Mouse (Mus musculus): ENCODE data around the gene Kcnrg. TPM values are rescaled to one million over a fixed set of nuclear protein-coding genes. Genes with fewer than 3 reads are reported as not detected.
A peak's percentile ranks its signal among the peaks of the same experiment; 100 is the strongest.
"Not testable (repeated sequence)": the region's sequence is repeated elsewhere in the genome, so short reads cannot be mapped to it uniquely, and the experiment has no call there.

The Kcnrg gene
- polyA plus RNA-seq, 1 experiment from 2014 or later, result 0.81 TPM

- H3K27me3 ChIP-seq (ENCODE audit: control insufficient read depth, insufficient read depth, low read length), result no peaks in the 10 kb centered on the region
- no peaks in the 10 kb centered on the region for H3K4me1 ChIP-seq (ENCODE audit: control insufficient read depth, insufficient read depth, low read length)
- H3K27ac ChIP-seq (ENCODE audit: low read length), result no peak overlapping the region
- H3K9me3 ChIP-seq (replicated peaks; ENCODE audit: control insufficient read depth, low read length), result no peaks in the 10 kb centered on the region
- H3K9ac ChIP-seq (ENCODE audit: low read length), result no peak overlapping the region
- no peak overlapping the region for H3K4me3 ChIP-seq (replicated peaks; ENCODE audit: low read length)
- H3K36me3 ChIP-seq (ENCODE audit: control insufficient read depth, insufficient read depth, low read length), result no peaks in the 10 kb centered on the region
- WGBS, result 77% methylated on average over 4 of the region's 4 CpGs
- no peak overlapping the region for H3K4me2 ChIP-seq (ENCODE audit: low read depth, low read length)
- no peak for ATAC-seq (ENCODE audit: insufficient read depth, low FRiP score)
These were observed 17.8 kb upstream of the Kcnrg start for GRCm38 (mm10) chr14:61589288-61590065.

GRCm38 (mm10) chr14:61596719-61597426 is 10.4 kb upstream of the Kcnrg start:
- H3K27me3 ChIP-seq (ENCODE audit: control insufficient read depth, insufficient read depth, low read length), result no peaks in the 10 kb centered on the region
- WGBS, result 71% methylated on average over 9 of the region's 9 CpGs
- no peak overlapping the region for H3K4me2 ChIP-seq (ENCODE audit: low read depth, low read length)
- H3K36me3 ChIP-seq (ENCODE audit: control insufficient read depth, insufficient read depth, low read length), result no peaks in the 10 kb centered on the region
- no peaks in the 10 kb centered on the region for H3K9me3 ChIP-seq (replicated peaks; ENCODE audit: control insufficient read depth, low read length)
- H3K27ac ChIP-seq (ENCODE audit: low read length), result peak overlapping the region; percentile 86
- no peak overlapping the region for H3K9ac ChIP-seq (ENCODE audit: low read length)
- H3K4me1 ChIP-seq (ENCODE audit: control insufficient read depth, insufficient read depth, low read length), result peaks cover 8% of the 10 kb centered on the region
- ATAC-seq (ENCODE audit: insufficient read depth, low FRiP score), result peak; percentile 41; the same call in 1 of the 2 replicates
- no peak overlapping the region for H3K4me3 ChIP-seq (replicated peaks; ENCODE audit: low read length)

GRCm38 (mm10) chr14:61597968-61598367 is 9.3 kb upstream of the Kcnrg start, which contains the start of gene Trim13:
TSS of gene Trim13 (plus strand) at chr14:61598247.
- 48% methylated on average over 5 of the region's 5 CpGs for WGBS
- peak within 1 kb of the TSS; percentile 86 for H3K27ac ChIP-seq (ENCODE audit: low read length)
- peak within 1 kb of the TSS; percentile 86 for H3K4me3 ChIP-seq (replicated peaks; ENCODE audit: low read length)
- H3K36me3 ChIP-seq (ENCODE audit: control insufficient read depth, insufficient read depth, low read length), result no peaks in the 10 kb centered on the region
- peak within 1 kb of the TSS; percentile 93 for H3K9ac ChIP-seq (ENCODE audit: low read length)
- ATAC-seq (ENCODE audit: insufficient read depth, low FRiP score), result no peak
- no peaks in the 10 kb centered on the region for H3K27me3 ChIP-seq (ENCODE audit: control insufficient read depth, insufficient read depth, low read length)
- peaks cover 10% of the 10 kb centered on the region for H3K4me1 ChIP-seq (ENCODE audit: control insufficient read depth, insufficient read depth, low read length)
- H3K4me2 ChIP-seq (ENCODE audit: low read depth, low read length), result peak within 1 kb of the TSS; percentile 51
- no peaks in the 10 kb centered on the region for H3K9me3 ChIP-seq (replicated peaks; ENCODE audit: control insufficient read depth, low read length)

GRCm38 (mm10) chr14:61599057-61599806 is 8.0 kb upstream of the Kcnrg start:
- Histone ChIP-seq H3K36me3 (ENCODE audit: control insufficient read depth, insufficient read depth, low read length) (no peaks in the 10 kb centered on the region), H3K4me2 (ENCODE audit: low read depth, low read length) (peak overlapping the region; percentile 51), H3K9ac (ENCODE audit: low read length) (peak overlapping the region; percentile 93), H3K4me1 (ENCODE audit: control insufficient read depth, insufficient read depth, low read length) (peaks cover 10% of the 10 kb centered on the region), H3K4me3 (replicated peaks; ENCODE audit: low read length) (peak overlapping the region; percentile 86), H3K27ac (ENCODE audit: low read length) (peak overlapping the region; percentile 80), H3K9me3 (replicated peaks; ENCODE audit: control insufficient read depth, low read length) (no peaks in the 10 kb centered on the region), H3K27me3 (ENCODE audit: control insufficient read depth, insufficient read depth, low read length) (no peaks in the 10 kb centered on the region)
- ATAC-seq (ENCODE audit: insufficient read depth, low FRiP score), result peak; percentile 91
- 3% methylated on average over 44 of the region's 44 CpGs for WGBS

- Histone ChIP-seq H3K36me3 (ENCODE audit: control insufficient read depth, insufficient read depth, low read length) (peaks cover 5% of the 10 kb centered on the region; the same call in 1 of the 2 replicates), H3K9ac (ENCODE audit: low read length) (peak overlapping the region; percentile 39; the same call in 1 of the 2 replicates), H3K9me3 (replicated peaks; ENCODE audit: control insufficient read depth, low read length) (no peaks in the 10 kb centered on the region), H3K4me1 (ENCODE audit: control insufficient read depth, insufficient read depth, low read length) (peaks cover 10% of the 10 kb centered on the region), H3K27ac (ENCODE audit: low read length) (peak overlapping the region; percentile 28), H3K4me3 (replicated peaks; ENCODE audit: low read length) (peak overlapping the region; percentile 19), H3K27me3 (ENCODE audit: control insufficient read depth, insufficient read depth, low read length) (no peaks in the 10 kb centered on the region), H3K4me2 (ENCODE audit: low read depth, low read length) (peak overlapping the region; percentile 51; the same call in 1 of the 2 replicates)
- ATAC-seq (ENCODE audit: insufficient read depth, low FRiP score), result no peak
- 52% methylated on average over 9 of the region's 9 CpGs for WGBS
These were observed 5.9 kb upstream of the Kcnrg start for GRCm38 (mm10) chr14:61601348-61601747.

GRCm38 (mm10) chr14:61603069-61603755 is 4.0 kb upstream of the Kcnrg start:
- no peak overlapping the region for H3K4me2 ChIP-seq (ENCODE audit: low read depth, low read length)
- no peaks in the 10 kb centered on the region for H3K9me3 ChIP-seq (replicated peaks; ENCODE audit: control insufficient read depth, low read length)
- peaks cover 10% of the 10 kb centered on the region for H3K4me1 ChIP-seq (ENCODE audit: control insufficient read depth, insufficient read depth, low read length)
- ATAC-seq (ENCODE audit: insufficient read depth, low FRiP score), result peak; percentile 34; the same call in 1 of the 2 replicates
- H3K27me3 ChIP-seq (ENCODE audit: control insufficient read depth, insufficient read depth, low read length), result no peaks in the 10 kb centered on the region
- H3K27ac ChIP-seq (ENCODE audit: low read length), result peak overlapping the region; percentile 40
- no peak overlapping the region for H3K4me3 ChIP-seq (replicated peaks; ENCODE audit: low read length)
- peaks cover 6% of the 10 kb centered on the region; the same call in 1 of the 2 replicates for H3K36me3 ChIP-seq (ENCODE audit: control insufficient read depth, insufficient read depth, low read length)
- H3K9ac ChIP-seq (ENCODE audit: low read length), result no peak overlapping the region
- WGBS, result 71% methylated on average over 8 of the region's 8 CpGs

- 86% methylated on average over 3 of the region's 3 CpGs for WGBS
- Histone ChIP-seq H3K9me3 (replicated peaks; ENCODE audit: control insufficient read depth, low read length) (no peaks in the 10 kb centered on the region), H3K4me1 (ENCODE audit: control insufficient read depth, insufficient read depth, low read length) (peaks cover 10% of the 10 kb centered on the region)
These were observed 3.2 kb upstream of the Kcnrg start for GRCm38 (mm10) chr14:61604081-61604480.

GRCm38 (mm10) chr14:61606088-61606487 is 1.2 kb upstream of the Kcnrg start:
- not testable (repeated sequence) for H3K27ac ChIP-seq (ENCODE audit: low read length); H3K9ac ChIP-seq (ENCODE audit: low read length); H3K27me3 ChIP-seq (ENCODE audit: control insufficient read depth, insufficient read depth, low read length); H3K4me2 ChIP-seq (ENCODE audit: low read depth, low read length); H3K4me3 ChIP-seq (replicated peaks; ENCODE audit: low read length); H3K9me3 ChIP-seq (replicated peaks; ENCODE audit: control insufficient read depth, low read length); H3K4me1 ChIP-seq (ENCODE audit: control insufficient read depth, insufficient read depth, low read length); H3K36me3 ChIP-seq (ENCODE audit: control insufficient read depth, insufficient read depth, low read length); ATAC-seq (ENCODE audit: insufficient read depth, low FRiP score)
- 84% methylated on average over 2 of the region's 2 CpGs for WGBS

More at GRCm38 (mm10) chr14:61604081-61604480, 3.2 kb upstream of the Kcnrg start:
- H3K27ac ChIP-seq (ENCODE audit: low read length), result no peak overlapping the region
- no peak overlapping the region for H3K9ac ChIP-seq (ENCODE audit: low read length)
- peaks cover 6% of the 10 kb centered on the region; the same call in 1 of the 2 replicates for H3K36me3 ChIP-seq (ENCODE audit: control insufficient read depth, insufficient read depth, low read length)
- no peak overlapping the region for H3K4me2 ChIP-seq (ENCODE audit: low read depth, low read length)
- H3K27me3 ChIP-seq (ENCODE audit: control insufficient read depth, insufficient read depth, low read length), result no peaks in the 10 kb centered on the region
- no peak overlapping the region for H3K4me3 ChIP-seq (replicated peaks; ENCODE audit: low read length)
- ATAC-seq (ENCODE audit: insufficient read depth, low FRiP score), result no peak

Data from stomach, embryonic 16.5 days (tissue).